Mouse (Mus musculus) T-helper 17 cell (primary cell): ENCODE measurements around the gene Klhl11.

Source experiments
- in situ Hi-C, 2 experiments: fragments of 300-600 bp; cut with MboI, MseI; formaldehyde crosslinking; loops; 1 replicate in 1 of 2; 2 replicates in 1 of 2; pipeline ENCODE4 v1.15.1; 2025; ENCODE audit warnings: high pct_unique_total_duplicates in 2 of 2

Klhl11 gene

DNA sequence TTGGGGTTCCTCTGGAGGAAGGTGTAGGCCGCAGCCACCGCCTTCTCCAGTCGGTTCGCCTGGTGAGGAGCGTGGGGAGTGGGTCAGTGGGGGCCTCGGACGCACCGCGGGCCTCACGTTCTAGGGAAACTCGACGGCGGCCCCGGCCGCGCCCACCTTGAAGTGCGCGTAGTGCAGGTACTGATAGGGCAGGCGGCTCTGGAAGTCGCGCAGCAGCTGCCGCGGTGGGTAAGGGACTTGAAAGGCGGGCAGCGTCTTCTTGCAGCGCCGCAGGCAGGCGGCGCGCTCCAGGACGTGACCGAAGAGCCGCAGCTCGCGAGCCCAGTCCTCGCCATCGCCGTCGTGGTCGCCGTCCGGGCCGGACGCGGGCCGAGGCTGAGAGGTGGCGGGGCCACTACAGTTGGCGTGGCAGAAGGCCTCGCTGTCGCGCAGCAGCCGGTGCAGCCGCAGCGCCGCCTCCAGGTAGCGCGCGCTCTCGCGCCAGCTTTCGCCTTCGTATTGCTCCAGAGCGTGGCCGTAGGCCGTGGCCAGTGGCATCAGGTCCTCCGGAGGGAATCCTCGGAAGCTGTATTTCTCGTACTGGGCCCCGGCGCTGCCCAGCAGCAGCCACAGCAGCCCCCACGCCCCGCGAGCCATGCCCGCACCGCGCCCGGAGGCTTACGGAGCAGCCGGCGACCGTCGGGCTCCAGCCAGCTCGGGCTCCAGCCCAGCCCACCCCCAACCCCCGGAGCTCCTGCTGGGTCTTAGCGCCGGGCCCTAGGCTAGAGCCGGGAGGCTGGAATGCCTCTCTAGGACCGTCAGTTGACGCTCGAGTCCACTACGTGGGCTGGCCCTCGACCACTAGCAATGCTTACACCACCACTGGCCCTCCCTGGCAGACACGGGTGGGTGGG is 58.3 kb downstream of the Klhl11 start, which contains the start of gene P3h4:
Gene P3h4, minus strand, starts transcription at position 816 of the 893 bp plus-strand sequence.
- in situ Hi-C loops = no loop called here

DNA sequence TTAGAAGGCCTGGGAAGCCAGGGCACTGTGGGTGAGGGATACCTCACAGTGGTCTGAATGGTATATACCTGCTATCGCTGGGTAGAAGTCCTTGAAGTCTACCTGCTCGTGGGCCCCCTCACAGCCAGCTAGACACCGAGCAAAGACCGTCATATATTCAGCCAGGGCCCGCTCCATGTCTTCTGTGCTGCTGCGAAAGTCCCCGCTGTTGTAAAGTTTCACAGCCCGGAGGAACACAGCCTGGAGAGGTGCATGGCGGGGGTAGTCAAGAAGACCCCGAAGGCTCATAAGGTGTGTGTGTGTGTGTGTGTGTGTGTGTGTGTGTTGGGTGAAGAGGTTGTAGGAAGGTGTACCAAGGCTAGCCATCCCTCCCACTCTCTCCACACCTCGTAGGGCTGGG is 59.0 kb downstream of the Klhl11 start:
- in situ Hi-C loops = no loop called here
